Mouse (Mus musculus) midbrain, embryonic 15.5 days (tissue): ENCODE results near the gene Dnmbp. TPM values are rescaled to one million over a fixed set of nuclear protein-coding genes. Genes with fewer than 3 reads are reported as not detected.

ENCODE experiments used
- ATAC-seq: fragments of 200-750 bp; cut with Nextera tagmentation; replicated peaks from 2 replicates; pipeline ENCODE4 v1.8.0; 2017; ENCODE audit warnings: moderate TSS enrichment
- H3K27ac ChIP-seq: fragments of 300-500 bp; sonication (generic); 2 replicates; pipeline ENCODE4 v1.5.1; 2015; ENCODE audit warnings: mild to moderate bottlenecking, inconsistent platforms
- H3K27me3 ChIP-seq: fragments of 300-500 bp; sonication (generic); replicated peaks from 2 replicates; pipeline ENCODE4 v1.6.1; 2015; ENCODE audit warnings: inconsistent platforms
- H3K36me3 ChIP-seq: fragments of 300-500 bp; sonication (generic); replicated peaks from 2 replicates; pipeline ENCODE4 v1.6.1; 2015; ENCODE audit warnings: inconsistent platforms
- H3K4me1 ChIP-seq: fragments of 300-500 bp; sonication (generic); 2 replicates; pipeline ENCODE4 v1.6.1; 2015; ENCODE audit warnings: inconsistent platforms
- H3K4me2 ChIP-seq: fragments of 300-500 bp; sonication (generic); 2 replicates; pipeline ENCODE4 v1.6.1; 2015; ENCODE audit warnings: inconsistent platforms, mild to moderate bottlenecking, moderate library complexity
- H3K4me3 ChIP-seq: fragments of 300-500 bp; sonication (generic); 2 replicates; pipeline ENCODE4 v1.5.1; 2015; ENCODE audit warnings: mild to moderate bottlenecking, inconsistent platforms
- H3K9ac ChIP-seq: fragments of 300-500 bp; sonication (generic); 2 replicates; pipeline ENCODE4 v1.6.1; 2015; ENCODE audit warnings: mild to moderate bottlenecking, inconsistent platforms
- H3K9me3 ChIP-seq: fragments of 300-500 bp; sonication (generic); 2 replicates; pipeline ENCODE4 v1.6.1; 2016; ENCODE audit warnings: inconsistent platforms
- WGBS: fragments of 180-500 bp; shearing (Covaris S2); methylation state at CpG from one replicate; pipeline ENCODE4 v1.1.7; 2015; ENCODE audit warnings: mixed read lengths; 5-methylcytosine and 5-hydroxymethylcytosine counted together
- polyA plus RNA-seq: library from polyadenylated mRNA; unstranded; fragments of >200 nt; fragmentation: Nextera tagmentation; extraction: Ambion mirVana; gene quantifications from 2 replicates; pipeline ENCODE4 v1.2.1, GENCODE M21; 2015

Gene Dnmbp
- polyA plus RNA-seq, 1 experiment from 2014 or later, result 8.1 TPM

GRCm38 (mm10) chr19:43880420-43880819, 59.6 kb downstream of the Dnmbp start:
- H3K9me3 ChIP-seq, result no peaks in the 10 kb centered on the region
- H3K4me3 ChIP-seq, result no peak overlapping the region
- no peaks in the 10 kb centered on the region for H3K36me3 ChIP-seq
- H3K27ac ChIP-seq, result no peak overlapping the region
- no peak overlapping the region for H3K4me2 ChIP-seq
- 13% methylated on average over 3 of the region's 3 CpGs for WGBS
- ATAC-seq, result no peak
- peaks cover 41% of the 10 kb centered on the region for H3K4me1 ChIP-seq
- no peaks in the 10 kb centered on the region for H3K27me3 ChIP-seq
- H3K9ac ChIP-seq, result no peak overlapping the region

- Histone ChIP-seq H3K9me3 (no peaks in the 10 kb centered on the region), H3K27ac (peak overlapping the region; percentile 87), H3K4me2 (peak overlapping the region; percentile 76), H3K36me3 (no peaks in the 10 kb centered on the region), H3K27me3 (no peaks in the 10 kb centered on the region), H3K9ac (peak overlapping the region; percentile 72), H3K4me3 (peak overlapping the region; percentile 77), H3K4me1 (peaks cover 41% of the 10 kb centered on the region)
- 2% methylated on average over 41 of the region's 41 CpGs for WGBS
- ATAC-seq, result peak; percentile 93
Measured at GRCm38 (mm10) chr19:43879401-43880212, 60.4 kb downstream of the Dnmbp start.

GRCm38 (mm10) chr19:43878111-43879092, 61.6 kb downstream of the Dnmbp start:
- Histone ChIP-seq H3K4me3 (peak overlapping the region; percentile 77), H3K4me2 (peak overlapping the region; percentile 76), H3K9ac (peak overlapping the region; percentile 72; the same call in 1 of the 2 replicates), H3K4me1 (peaks cover 41% of the 10 kb centered on the region), H3K9me3 (no peaks in the 10 kb centered on the region), H3K27ac (peak overlapping the region; percentile 87; the same call in 1 of the 2 replicates), H3K36me3 (no peaks in the 10 kb centered on the region), H3K27me3 (no peaks in the 10 kb centered on the region)
- ATAC-seq, result no peak
- WGBS, result 5% methylated on average over 17 of the region's 17 CpGs

GRCm38 (mm10) chr19:43877364-43877763, 62.6 kb downstream of the Dnmbp start:
- no peak overlapping the region for H3K4me3 ChIP-seq
- H3K4me2 ChIP-seq, result no peak overlapping the region
- peaks cover 35% of the 10 kb centered on the region for H3K4me1 ChIP-seq

GRCm38 (mm10) chr19:43875996-43876395, 64.0 kb downstream of the Dnmbp start:
- Histone ChIP-seq H3K27me3 (no peaks in the 10 kb centered on the region), H3K9ac (no peak overlapping the region), H3K27ac (no peak overlapping the region), H3K9me3 (no peaks in the 10 kb centered on the region), H3K4me3 (no peak overlapping the region), H3K4me1 (peaks cover 35% of the 10 kb centered on the region), H3K4me2 (no peak overlapping the region), H3K36me3 (peaks cover 3% of the 10 kb centered on the region; the same call in 1 of the 2 replicates)
- ATAC-seq, result no peak
- 8% methylated on average over 2 of the region's 2 CpGs for WGBS

More at GRCm38 (mm10) chr19:43877364-43877763, 62.6 kb downstream of the Dnmbp start:
- Histone ChIP-seq H3K36me3 (no peaks in the 10 kb centered on the region; the same call in 1 of the 2 replicates), H3K9me3 (no peaks in the 10 kb centered on the region), H3K27me3 (no peaks in the 10 kb centered on the region), H3K27ac (no peak overlapping the region), H3K9ac (no peak overlapping the region)
- ATAC-seq, result no peak
- WGBS, result 78% methylated on average over 8 of the region's 8 CpGs

GRCm38 (mm10) chr19:43874351-43874750, 65.6 kb downstream of the Dnmbp start:
- no peak overlapping the region for H3K4me3 ChIP-seq
- H3K36me3 ChIP-seq, result peaks cover 13% of the 10 kb centered on the region; the same call in 1 of the 2 replicates
- H3K27me3 ChIP-seq, result no peaks in the 10 kb centered on the region
- peaks cover 27% of the 10 kb centered on the region for H3K4me1 ChIP-seq
- H3K27ac ChIP-seq, result no peak overlapping the region
- no peaks in the 10 kb centered on the region for H3K9me3 ChIP-seq
- 94% methylated on average over 11 of the region's 11 CpGs for WGBS
- ATAC-seq, result no peak
- no peak overlapping the region for H3K4me2 ChIP-seq
- no peak overlapping the region for H3K9ac ChIP-seq

GRCm38 (mm10) chr19:43870418-43870817, 69.6 kb downstream of the Dnmbp start:
- Histone ChIP-seq H3K27me3 (no peaks in the 10 kb centered on the region), H3K27ac (no peak overlapping the region), H3K4me1 (no peaks in the 10 kb centered on the region), H3K36me3 (peaks cover 33% of the 10 kb centered on the region; the same call in 1 of the 2 replicates), H3K4me3 (no peak overlapping the region), H3K4me2 (no peak overlapping the region), H3K9me3 (no peaks in the 10 kb centered on the region), H3K9ac (no peak overlapping the region)
- WGBS, result 94% methylated on average over 4 of the region's 4 CpGs
- no peak for ATAC-seq

- 84% methylated on average over 6 of the region's 6 CpGs for WGBS
- peaks cover 21% of the 10 kb centered on the region for H3K36me3 ChIP-seq
- ATAC-seq, result no peak
Measured at GRCm38 (mm10) chr19:43857347-43857746, 82.6 kb downstream of the Dnmbp start.

GRCm38 (mm10) chr19:43852837-43853545, 87.0 kb downstream of the Dnmbp start:
- Histone ChIP-seq H3K9me3 (no peaks in the 10 kb centered on the region), H3K27me3 (no peaks in the 10 kb centered on the region), H3K36me3 (peaks cover 25% of the 10 kb centered on the region; the same call in 1 of the 2 replicates), H3K9ac (no peak overlapping the region), H3K4me2 (no peak overlapping the region), H3K4me3 (no peak overlapping the region), H3K27ac (no peak overlapping the region), H3K4me1 (no peaks in the 10 kb centered on the region)
- 79% methylated on average over 7 of the region's 7 CpGs for WGBS
- no peak for ATAC-seq

More at GRCm38 (mm10) chr19:43857347-43857746, 82.6 kb downstream of the Dnmbp start:
- Histone ChIP-seq H3K27ac (no peak overlapping the region), H3K4me2 (no peak overlapping the region), H3K27me3 (no peaks in the 10 kb centered on the region), H3K9me3 (no peaks in the 10 kb centered on the region), H3K4me3 (no peak overlapping the region), H3K4me1 (no peaks in the 10 kb centered on the region), H3K9ac (no peak overlapping the region)

- H3K9me3 ChIP-seq, result no peaks in the 10 kb centered on the region
Measured at GRCm38 (mm10) chr19:43851996-43852630, 87.9 kb downstream of the Dnmbp start.

GRCm38 (mm10) chr19:43850026-43850425, 90.0 kb downstream of the Dnmbp start:
- Histone ChIP-seq H3K4me3 (no peak overlapping the region), H3K36me3 (peaks cover 33% of the 10 kb centered on the region), H3K9ac (no peak overlapping the region), H3K9me3 (no peaks in the 10 kb centered on the region), H3K4me1 (no peaks in the 10 kb centered on the region), H3K27ac (no peak overlapping the region), H3K27me3 (no peaks in the 10 kb centered on the region), H3K4me2 (no peak overlapping the region)
- 92% methylated on average over 11 of the region's 11 CpGs for WGBS
- no peak for ATAC-seq

More at GRCm38 (mm10) chr19:43851996-43852630, 87.9 kb downstream of the Dnmbp start:
- Histone ChIP-seq H3K27me3 (no peaks in the 10 kb centered on the region), H3K27ac (no peak overlapping the region), H3K4me1 (no peaks in the 10 kb centered on the region), H3K36me3 (peaks cover 34% of the 10 kb centered on the region), H3K9ac (no peak overlapping the region), H3K4me3 (no peak overlapping the region), H3K4me2 (no peak overlapping the region)
- no peak for ATAC-seq
- WGBS, result 82% methylated on average over 21 of the region's 21 CpGs
